In the genomic region with DNA sequence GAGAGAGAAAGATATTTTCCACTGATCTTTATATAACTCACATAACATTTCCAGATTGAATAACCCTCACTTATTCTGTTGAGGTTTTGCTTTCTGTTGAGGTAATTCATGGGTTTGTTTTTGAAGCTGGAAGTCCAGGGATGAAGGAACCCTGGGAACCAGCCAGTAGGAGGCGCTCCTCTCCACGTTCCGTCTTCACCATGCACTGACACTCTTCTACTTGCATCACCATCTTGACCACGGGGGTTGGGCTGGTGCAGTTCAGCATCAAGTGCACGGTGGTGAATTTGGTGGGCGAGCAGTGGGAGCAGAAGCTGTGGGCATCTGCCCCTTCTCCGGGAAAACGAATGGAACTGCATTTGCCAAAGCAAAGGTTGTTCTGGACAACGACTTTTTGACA, we compare ENCODE assay signal across 1 mouse cellular context.
TF ChIP-seq lines count a peak whose summit lies in the region.

No protein-coding gene starts in this region.

TF ChIP-seq in ES-E14, 5 proteins besides CTCF, POLR2A, EP300 and RAD21:
- TF ChIP-seq ZC3H11A (IDR thresholded peaks at IDR 0.05; ENCODE audit: borderline replicate concordance, low read depth, low read length) (peak; percentile 33; the same call in 1 of the 2 replicates), MAFK (IDR thresholded peaks at IDR 0.05; ENCODE audit: insufficient read depth, low read depth, low read length) (no peak)
